Mouse (Mus musculus) lung, adult 2 months (tissue): ENCODE data around the gene 1700123O20Rik.

Experiments used
- CTCF ChIP-seq: fragments of 200-500 bp; IDR thresholded peaks from 2 replicates; pipeline ENCODE4 v1.5.1; 2011; ENCODE audit warnings: mild to moderate bottlenecking, low read length, control low read depth; ENCODE audit not compliant: insufficient read depth
- POLR2A ChIP-seq: fragments of 200-500 bp; IDR thresholded peaks from 2 replicates; pipeline ENCODE4 v1.6.1; 2011; ENCODE audit warnings: low read depth, mild to moderate bottlenecking, control low read depth, low read length, borderline replicate concordance; ENCODE audit errors: extremely low read depth

- no peak for TF ChIP-seq CTCF
- no peak for TF ChIP-seq POLR2A
These were observed 9.0 kb downstream of the 1700123O20Rik start for GRCm38 (mm10) chr14:54695042-54695441.
